Mouse (Mus musculus): ENCODE measurements around the gene Cdc42ep4. TPM values are rescaled to one million over a fixed set of nuclear protein-coding genes. Genes with fewer than 3 reads are reported as not detected.
A peak's percentile ranks its signal among the peaks of the same experiment; 100 is the strongest.

The Cdc42ep4 gene
- polyA plus RNA-seq, 1 experiment from 2014 or later: 91.4 TPM

GRCm38 (mm10) chr11:113681979-113682378, 69.7 kb downstream of the Cdc42ep4 start:
- Histone ChIP-seq H3K4me1 (peaks cover 44% of the 10 kb centered on the region), H3K4me3 (peak overlapping the region; percentile 93)
- DNase-seq (ENCODE audit: low spot score): no peak

GRCm38 (mm10) chr11:113680954-113681353, 70.7 kb downstream of the Cdc42ep4 start:
- no peak overlapping the region for H3K4me3 ChIP-seq
- H3K36me3 ChIP-seq: peaks cover 19% of the 10 kb centered on the region
- H3K27ac ChIP-seq (replicated peaks): no peak overlapping the region
- H3K27me3 ChIP-seq (ENCODE audit: low read depth, poor library complexity, severe bottlenecking): no peaks in the 10 kb centered on the region
- DNase-seq (ENCODE audit: low spot score): no peak
- 86% methylated on average over 2 of the region's 2 CpGs for whole genome bisulfite sequencing
- H3K9me3 ChIP-seq (replicated peaks): no peaks in the 10 kb centered on the region
- peaks cover 36% of the 10 kb centered on the region for H3K4me1 ChIP-seq

More at GRCm38 (mm10) chr11:113681979-113682378, 69.7 kb downstream of the Cdc42ep4 start:
- no peaks in the 10 kb centered on the region for H3K27me3 ChIP-seq (ENCODE audit: low read depth, poor library complexity, severe bottlenecking)
- no peaks in the 10 kb centered on the region for H3K9me3 ChIP-seq (replicated peaks)
- no peak overlapping the region for H3K27ac ChIP-seq (replicated peaks)
- H3K36me3 ChIP-seq: peaks cover 9% of the 10 kb centered on the region

GRCm38 (mm10) chr11:113678373-113678772, 73.3 kb downstream of the Cdc42ep4 start:
- no peaks in the 10 kb centered on the region for H3K9me3 ChIP-seq (replicated peaks)
- H3K4me1 ChIP-seq: peaks cover 22% of the 10 kb centered on the region
- H3K27ac ChIP-seq (replicated peaks): no peak overlapping the region
- no peak for DNase-seq (ENCODE audit: low spot score)
- H3K27me3 ChIP-seq (ENCODE audit: low read depth, poor library complexity, severe bottlenecking): no peaks in the 10 kb centered on the region
- 92% methylated on average over 8 of the region's 8 CpGs for WGBS
- H3K36me3 ChIP-seq: peaks cover 45% of the 10 kb centered on the region
- H3K4me3 ChIP-seq: no peak overlapping the region

DNA sequence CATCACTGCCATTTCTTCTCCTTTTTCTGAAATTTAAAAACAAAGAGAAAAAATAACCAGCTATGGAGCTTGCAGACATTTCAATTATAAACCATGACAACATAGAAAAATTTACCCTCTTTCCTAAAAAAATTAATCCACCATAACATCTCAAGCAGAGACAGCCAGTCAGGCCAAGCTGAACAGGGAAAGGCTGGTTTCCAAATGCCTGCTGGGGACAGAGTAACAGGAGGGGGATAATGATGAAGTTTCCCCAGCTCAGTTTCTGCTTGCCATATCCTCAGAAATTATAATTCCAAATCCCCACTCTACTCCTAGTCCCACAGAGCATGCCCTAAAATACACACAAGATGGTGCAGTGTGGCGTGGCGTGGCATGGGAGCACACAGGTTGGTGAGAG, 74.3 kb downstream of the Cdc42ep4 start:
- Histone ChIP-seq H3K36me3 (peaks cover 55% of the 10 kb centered on the region), H3K4me3 (no peak overlapping the region), H3K9me3 (replicated peaks) (no peaks in the 10 kb centered on the region), H3K27ac (replicated peaks) (no peak overlapping the region), H3K4me1 (peaks cover 16% of the 10 kb centered on the region), H3K27me3 (ENCODE audit: low read depth, poor library complexity, severe bottlenecking) (no peaks in the 10 kb centered on the region)
- no peak for DNase-seq (ENCODE audit: low spot score)
- WGBS: 96% methylated on average over 2 of the region's 2 CpGs

Other genes starting within 250 kb of the Cdc42ep4 start
- gene Sstr2, start 132.5 kb downstream of the Cdc42ep4 start, polyA plus RNA-seq (2016; fragmentation: Nextera tagmentation; extraction: Ambion mirVana): 5.3 and 8.7 TPM in 2 replicates
- 23.1 and 29.9 TPM in 2 replicates for gene Cog1, start 102.7 kb downstream of the Cdc42ep4 start, polyA plus RNA-seq (2016; fragmentation: Nextera tagmentation; extraction: Ambion mirVana)
- 20.4 and 20.7 TPM in 2 replicates for gene Slc39a11, start 101.8 kb downstream of the Cdc42ep4 start, polyA plus RNA-seq (2016; fragmentation: Nextera tagmentation; extraction: Ambion mirVana)
- 60.5 and 60.9 TPM in 2 replicates for gene Fam104a, start 67.7 kb downstream of the Cdc42ep4 start, polyA plus RNA-seq (2016; fragmentation: Nextera tagmentation; extraction: Ambion mirVana)
- 25.0 and 26.4 TPM in 2 replicates for gene D11Wsu47e, start 67.5 kb downstream of the Cdc42ep4 start, polyA plus RNA-seq (2016; fragmentation: Nextera tagmentation; extraction: Ambion mirVana)
- 0.37 and 0.51 TPM in 2 replicates for gene Cpsf4l, start 41.9 kb downstream of the Cdc42ep4 start, polyA plus RNA-seq (2016; fragmentation: Nextera tagmentation; extraction: Ambion mirVana)